Mouse (Mus musculus): ENCODE measurements at regions not wholly inside any gene's neighbourhood (a gene's known extent, or its start where the extent isn't known, plus 50 kb on each side); places are given as distances from the start of the nearest gene placed in this dataset.

DNA sequence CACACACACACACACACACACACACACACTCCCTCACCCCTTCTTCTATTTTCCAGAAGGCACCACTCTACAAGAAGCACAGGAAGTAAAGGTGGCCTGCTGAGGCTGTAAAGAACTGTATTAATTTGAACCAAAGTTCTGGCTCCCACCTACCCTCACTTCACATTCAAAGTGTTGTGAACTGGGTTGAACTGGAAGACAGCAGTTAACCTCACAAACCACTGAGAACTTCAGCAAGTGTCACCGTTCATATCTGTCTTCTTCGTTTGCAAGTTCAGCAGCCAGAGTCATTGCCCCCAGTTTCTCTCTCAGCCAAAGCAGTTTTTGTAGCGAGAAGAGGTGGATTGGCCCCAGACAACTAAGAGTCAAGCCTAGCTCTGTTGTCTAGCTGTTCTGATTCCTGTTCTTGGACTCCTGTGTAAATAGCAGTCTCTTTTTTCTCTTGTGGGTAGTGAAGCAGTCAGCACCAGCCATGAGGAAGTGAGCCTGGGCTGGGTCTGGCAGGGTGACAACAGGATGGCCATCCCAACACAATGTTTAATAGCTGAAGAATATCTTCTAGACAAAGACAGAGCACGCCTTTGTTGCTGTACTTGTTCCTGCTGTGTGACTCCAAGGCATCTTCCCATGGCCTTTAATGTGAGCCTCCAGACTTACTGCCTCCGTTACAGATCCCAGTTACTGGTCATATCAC lies 452.0 kb upstream of the Meis1 start:
- DNase-seq: no peak

GRCm38 (mm10) chr11:19475068-19475786 lies 448.9 kb upstream of the Spred2 start:
- DNase-seq: no peak

DNA sequence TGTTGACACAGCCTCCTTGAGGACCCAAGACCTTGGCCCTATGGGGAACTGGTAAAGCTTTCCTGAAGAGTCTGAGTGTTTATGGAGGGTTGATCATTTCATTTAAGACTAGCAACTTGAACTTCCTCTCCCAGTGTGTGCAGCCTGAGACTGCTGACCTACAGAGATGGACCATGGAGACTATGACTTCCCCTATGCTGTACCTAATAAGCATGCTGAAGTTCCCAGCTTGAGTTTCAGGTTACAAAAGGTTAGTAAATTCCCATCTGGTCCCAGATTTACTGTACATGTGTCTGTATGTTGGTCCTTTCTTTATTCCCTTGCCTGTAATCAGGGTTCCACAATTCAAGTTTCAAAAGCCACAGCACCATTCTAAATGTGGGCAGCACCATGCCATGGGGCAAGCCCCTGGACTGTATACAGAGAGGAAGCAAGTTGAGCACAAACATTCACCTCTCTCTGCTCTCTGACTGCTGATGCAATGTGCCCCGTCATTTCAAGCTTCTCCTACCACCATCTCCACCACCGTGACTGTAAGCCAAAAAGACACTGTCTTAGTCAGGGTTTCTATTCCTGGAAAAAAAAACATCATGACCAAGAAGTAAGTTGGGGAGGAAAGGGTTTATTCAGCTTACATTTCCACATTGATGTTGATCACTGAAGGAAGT lies 431.0 kb upstream of the Spred2 start:
- DNase-seq: no peak

GRCm38 (mm10) chr11:19521721-19522120 lies 402.5 kb upstream of the Spred2 start:
- no peak for DNase-seq

GRCm38 (mm10) chr11:19523853-19524487 lies 400.2 kb upstream of the Spred2 start:
- DNase-seq: peak; percentile 8

GRCm38 (mm10) chr11:19529126-19529525 lies 395.0 kb upstream of the Spred2 start:
- DNase-seq: no peak

DNA sequence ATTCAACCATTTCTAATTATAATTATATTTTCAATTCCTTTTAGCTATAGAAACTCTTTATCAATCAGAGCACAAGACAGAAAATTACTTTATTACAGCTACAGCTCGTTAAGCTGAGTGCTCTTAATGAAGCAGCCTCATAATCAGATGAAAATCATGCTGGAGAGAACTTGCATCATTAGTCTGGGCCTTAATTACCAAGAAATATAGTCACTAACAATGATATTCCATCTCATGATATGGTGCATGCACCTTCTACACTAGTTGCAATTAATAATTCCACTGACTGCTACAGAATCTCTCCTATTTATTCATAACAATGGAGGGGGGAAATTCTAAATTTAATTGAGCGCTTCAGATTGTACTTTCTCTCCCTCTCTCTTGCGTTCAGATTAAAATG lies 393.5 kb upstream of the Spred2 start:
- no peak for DNase-seq

GRCm38 (mm10) chr11:19531255-19532003 lies 392.7 kb upstream of the Spred2 start:
- no peak for DNase-seq

DNA sequence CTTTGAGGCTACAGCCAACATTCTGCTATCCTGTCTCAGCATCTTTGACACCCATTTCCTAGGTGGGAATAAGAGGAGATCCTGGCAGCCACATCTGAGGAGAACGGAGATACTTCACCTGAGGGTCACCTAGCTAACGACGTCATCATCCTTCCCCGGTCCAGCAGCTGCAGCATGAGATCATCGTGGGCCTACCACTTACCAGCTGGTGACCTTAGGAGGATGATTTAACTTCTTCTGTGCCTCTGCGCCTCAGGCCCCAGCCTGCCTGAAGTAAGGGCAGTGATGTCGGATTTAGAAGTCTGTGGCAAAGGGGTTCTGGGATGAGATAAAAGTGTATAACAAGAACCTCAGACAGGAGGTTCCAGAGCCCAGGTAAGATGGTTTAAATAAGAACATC lies 391.3 kb upstream of the Spred2 start:
- DNase-seq: no peak

DNA sequence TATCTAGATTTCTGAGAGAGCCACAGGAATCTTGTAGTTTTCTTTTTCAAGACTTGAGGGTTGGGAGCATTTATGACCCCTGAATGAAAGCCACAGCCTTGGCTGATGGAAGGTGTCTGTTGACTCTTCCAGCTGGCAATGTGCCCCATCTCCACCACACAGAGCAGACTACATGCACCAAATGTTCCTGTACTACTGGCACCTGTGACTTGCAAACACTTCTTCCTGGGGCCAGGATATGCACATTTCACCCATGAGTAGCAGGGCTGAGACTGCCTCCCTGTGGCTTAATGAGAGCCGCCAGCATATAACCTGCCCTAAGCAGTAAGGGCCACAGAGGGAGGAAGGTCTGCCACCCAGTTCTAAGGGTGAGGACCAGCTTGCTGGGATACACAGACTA lies 390.5 kb upstream of the Spred2 start:
- no peak for DNase-seq

GRCm38 (mm10) chr11:19535215-19535614 lies 389.0 kb upstream of the Spred2 start:
- no peak for DNase-seq

DNA sequence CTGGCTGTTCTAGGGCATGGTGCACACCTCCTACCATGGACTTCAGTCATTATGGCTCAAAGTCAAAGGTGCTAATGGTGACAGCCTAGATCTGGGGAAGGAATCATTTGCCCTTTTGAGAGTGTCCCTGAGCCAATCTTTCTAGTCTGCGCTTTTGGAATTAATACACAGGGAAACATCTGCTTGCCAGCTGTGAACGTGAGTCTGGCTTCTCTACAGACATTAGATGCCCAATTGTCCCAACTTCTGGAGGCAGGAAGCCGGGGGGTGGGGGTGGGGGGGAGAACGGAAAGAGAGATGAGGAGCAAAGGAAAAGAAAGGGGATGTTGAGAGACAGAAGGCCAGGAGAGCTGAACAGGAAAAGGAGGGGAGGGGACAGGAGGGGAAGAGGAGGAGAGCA lies 377.9 kb upstream of the Spred2 start:
- no peak for DNase-seq

DNA sequence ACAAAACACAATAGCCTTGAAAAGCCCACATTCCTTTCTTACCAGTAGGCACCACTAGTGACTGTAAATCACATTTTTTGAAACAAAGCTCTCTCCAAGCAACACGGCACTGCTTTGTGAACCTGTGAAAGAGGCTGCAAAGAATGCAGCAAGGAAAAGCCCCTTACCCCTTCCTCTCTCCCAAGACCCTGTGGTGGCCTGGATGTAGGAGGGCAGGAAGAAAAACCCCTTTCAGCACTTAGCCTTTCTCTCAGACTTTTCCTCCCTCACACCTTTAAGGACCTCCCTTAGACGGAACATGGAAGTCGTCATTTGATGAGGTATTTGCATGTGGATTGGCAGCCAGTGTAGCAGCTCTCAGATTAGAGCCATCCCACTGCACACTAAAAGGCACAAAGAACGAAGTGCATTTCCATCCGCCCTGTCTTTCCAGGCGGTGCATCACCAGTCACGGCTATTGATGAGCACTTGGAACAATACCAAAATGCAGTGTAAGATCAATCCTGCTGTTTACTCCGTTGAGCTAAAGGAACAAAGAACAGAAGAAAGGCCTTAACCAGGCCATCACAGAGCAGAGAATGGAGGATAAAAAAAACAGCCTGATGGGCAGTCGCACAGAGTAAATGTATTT lies 369.7 kb upstream of the Spred2 start:
- no peak for DNase-seq

- DNase-seq: no peak
Measured at GRCm38 (mm10) chr11:19554947-19555770, 369.0 kb upstream of the Spred2 start.

GRCm38 (mm10) chr11:19560452-19560851 lies 363.7 kb upstream of the Spred2 start:
- no peak for DNase-seq

DNA sequence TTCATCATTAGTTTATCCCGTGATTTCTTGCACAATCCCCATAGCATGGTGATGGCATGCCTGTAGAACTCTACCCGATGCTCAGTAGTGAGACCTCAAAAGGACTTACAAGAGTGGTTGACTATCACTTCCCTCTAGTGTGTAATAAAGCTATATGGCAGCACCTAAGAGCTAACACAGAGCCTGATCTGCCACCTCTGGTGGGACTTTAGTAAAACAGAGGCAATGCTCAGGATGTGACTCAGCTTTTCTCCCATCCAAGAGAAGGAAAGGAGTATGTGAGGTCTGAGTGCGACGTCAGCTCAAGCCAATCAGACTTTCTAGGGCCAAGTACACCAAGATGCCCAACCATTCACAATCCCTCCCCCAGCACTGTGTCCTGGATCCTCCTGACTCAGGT lies 361.5 kb upstream of the Spred2 start:
- no peak for DNase-seq

GRCm38 (mm10) chr11:19585228-19585627 lies 338.9 kb upstream of the Spred2 start:
- DNase-seq: no peak

DNA sequence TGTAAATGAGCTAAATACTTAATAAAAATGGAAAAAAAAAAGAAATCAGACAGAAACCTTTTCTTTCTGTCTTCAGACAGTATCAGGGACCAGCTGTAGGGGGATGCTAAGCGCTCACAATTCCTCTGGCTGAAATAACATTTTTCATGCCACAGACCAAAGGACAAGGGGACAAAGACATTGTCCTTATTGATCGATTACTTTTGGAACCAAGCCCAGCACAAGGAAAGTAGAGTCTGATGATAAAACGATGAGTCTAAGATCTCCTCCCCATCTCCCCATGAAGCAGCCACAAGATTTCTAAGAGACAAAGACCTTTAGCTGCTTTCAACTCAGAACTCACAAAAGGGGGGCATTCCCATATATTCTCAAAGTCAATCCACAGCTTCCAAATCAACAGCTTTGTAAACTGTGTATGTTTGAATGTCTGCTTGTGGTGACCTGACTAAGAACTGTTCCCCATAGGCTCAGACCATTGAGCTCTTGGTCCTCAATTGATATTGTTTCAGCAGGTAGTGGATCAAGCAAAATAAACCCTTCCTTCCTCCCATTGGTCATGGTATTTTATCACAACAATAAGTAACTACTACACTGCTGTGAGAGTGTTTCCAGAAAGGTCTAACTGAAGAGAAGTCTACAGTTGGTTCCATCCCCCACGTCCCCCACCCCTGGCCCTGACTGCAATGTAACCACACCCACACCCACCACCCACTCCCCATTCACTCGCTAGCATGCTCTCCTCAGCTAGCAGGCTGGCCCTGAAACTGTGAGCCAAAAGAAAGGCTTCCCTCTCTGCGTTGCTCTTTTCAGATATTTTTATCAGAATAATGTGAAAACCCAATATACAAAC lies 331.4 kb upstream of the Spred2 start:
- no peak for DNase-seq

DNA sequence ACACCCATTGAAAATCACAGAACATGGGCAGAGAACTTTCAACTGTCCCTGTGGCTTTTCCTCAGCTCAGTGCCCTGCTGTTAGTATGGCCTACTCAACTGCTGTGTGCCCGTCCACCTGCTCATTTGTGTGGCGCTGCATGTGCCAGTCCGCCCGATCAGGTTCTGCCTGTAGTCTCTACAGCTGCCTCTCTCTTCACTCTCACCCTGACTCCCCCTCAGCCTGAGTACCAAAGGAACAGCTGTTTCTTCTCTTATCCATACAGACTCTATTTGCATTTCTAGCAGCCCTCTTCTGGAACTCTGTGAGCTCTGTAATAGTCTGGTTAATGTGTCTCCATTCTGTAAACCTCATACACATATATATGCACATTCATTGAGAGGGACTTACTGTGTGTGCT lies 329.1 kb upstream of the Spred2 start:
- no peak for DNase-seq

DNA sequence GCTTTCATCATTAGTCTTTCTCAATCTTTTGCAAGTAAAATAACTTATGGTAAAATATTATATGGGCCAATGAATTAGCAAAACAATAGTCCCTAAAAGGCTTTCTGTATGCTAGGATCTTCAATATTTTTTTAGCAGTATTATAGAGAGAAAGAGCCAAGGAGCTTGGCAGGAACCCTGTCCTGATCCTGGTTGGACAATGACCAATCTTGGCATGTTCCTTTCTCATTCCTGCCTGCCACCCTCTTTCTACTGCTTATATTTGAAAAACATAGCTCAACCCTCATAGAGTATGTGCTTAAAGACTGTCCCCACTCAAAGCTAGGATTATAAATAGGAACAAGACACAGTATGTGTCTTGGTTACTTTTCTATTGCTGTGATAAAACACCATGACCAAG lies 327.8 kb upstream of the Spred2 start:
- DNase-seq: no peak

Data from right cerebral cortex, adult 18-20 months (tissue).